Mouse (Mus musculus): ENCODE results near the gene Cryz.

- TF ChIP-seq CTCF (IDR thresholded peaks at IDR 0.05; ENCODE audit: control insufficient read depth, insufficient read depth, low read length) (no peak), POLR2A (IDR thresholded peaks at IDR 0.05; ENCODE audit: borderline replicate concordance, control insufficient read depth, low read depth, low read length) (no peak)
Observed at GRCm38 (mm10) chr3:154653454-154653853, 56.9 kb downstream of the Cryz start.

Measured in bone marrow, adult 2 months (tissue).